Mouse (Mus musculus): ENCODE measurements around the gene Pank1. TPM values are rescaled to one million over a fixed set of nuclear protein-coding genes. Genes with fewer than 3 reads are reported as not detected.
A peak's percentile ranks its signal among the peaks of the same experiment; 100 is the strongest.

Gene Pank1
- total RNA-seq, 2 experiments from 2014 or later: 15.7 to 17.0 TPM

DNA sequence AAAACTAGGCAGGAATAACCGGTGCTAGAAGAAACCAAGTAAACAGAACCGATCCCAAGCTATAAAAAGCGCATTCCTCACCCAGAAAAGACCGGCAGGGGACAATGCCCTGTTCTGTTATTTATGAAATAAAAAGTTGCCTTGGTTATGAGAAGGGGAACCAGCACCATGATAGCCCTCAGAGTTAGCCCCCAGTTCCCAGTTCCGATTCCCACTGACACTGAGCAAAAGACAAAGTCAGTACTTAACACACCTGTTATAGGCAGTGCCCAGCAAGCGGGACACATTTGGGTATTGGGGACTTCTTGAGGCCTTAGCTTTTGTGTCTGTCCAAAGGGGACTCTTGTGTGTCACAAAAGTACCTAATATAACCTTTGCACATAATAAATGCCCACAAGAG lies 369 bp upstream of the Pank1 start:
- DNase-seq: no peak

GRCm38 (mm10) chr19:34877898-34878602 lies 1.2 kb downstream of the Pank1 start:
- peak; percentile 87 for DNase-seq

- DNase-seq: no peak
These were observed 2.6 kb downstream of the Pank1 start for GRCm38 (mm10) chr19:34876676-34877075.

DNA sequence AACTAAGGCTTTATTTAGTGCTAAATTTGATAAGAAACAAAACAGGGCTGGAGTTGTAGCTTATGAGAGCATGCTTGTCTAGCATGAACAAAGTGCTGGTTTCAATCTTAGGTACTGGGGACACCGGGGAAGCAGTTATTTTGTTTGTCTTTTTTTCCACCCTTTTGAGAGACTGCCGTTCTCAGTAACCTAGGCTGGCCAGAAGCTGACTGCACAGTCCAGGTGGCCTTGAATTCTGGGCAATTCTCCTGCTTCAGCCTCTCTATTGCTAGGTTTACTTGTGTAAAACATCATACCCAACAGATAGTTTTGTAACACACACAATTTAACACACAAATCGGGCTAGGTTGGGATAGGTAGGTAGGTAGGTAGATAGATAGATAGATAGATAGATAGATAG lies 9.9 kb downstream of the Pank1 start:
- no peak for DNase-seq

GRCm38 (mm10) chr19:34868093-34868741 lies 11.0 kb downstream of the Pank1 start:
- no peak for DNase-seq

DNA sequence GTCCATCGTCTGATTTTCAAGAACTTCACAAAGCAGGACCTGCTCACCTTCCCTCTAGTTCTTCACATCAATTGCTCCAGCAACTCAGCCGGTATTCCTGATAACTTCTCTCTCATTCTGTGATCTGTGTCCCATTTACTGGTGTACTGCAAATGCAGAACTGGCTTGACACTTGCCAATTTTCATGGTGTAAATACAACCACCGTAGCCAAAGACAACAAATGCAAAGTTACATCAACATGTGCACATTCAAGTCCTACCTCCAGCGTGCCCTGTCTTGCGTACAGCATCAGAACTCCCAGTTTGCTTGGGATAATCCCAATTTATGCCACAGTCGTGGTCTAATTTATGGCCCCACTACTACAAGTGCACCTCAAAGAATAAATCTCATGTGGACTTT lies 15.5 kb downstream of the Pank1 start:
- DNase-seq: no peak

DNA sequence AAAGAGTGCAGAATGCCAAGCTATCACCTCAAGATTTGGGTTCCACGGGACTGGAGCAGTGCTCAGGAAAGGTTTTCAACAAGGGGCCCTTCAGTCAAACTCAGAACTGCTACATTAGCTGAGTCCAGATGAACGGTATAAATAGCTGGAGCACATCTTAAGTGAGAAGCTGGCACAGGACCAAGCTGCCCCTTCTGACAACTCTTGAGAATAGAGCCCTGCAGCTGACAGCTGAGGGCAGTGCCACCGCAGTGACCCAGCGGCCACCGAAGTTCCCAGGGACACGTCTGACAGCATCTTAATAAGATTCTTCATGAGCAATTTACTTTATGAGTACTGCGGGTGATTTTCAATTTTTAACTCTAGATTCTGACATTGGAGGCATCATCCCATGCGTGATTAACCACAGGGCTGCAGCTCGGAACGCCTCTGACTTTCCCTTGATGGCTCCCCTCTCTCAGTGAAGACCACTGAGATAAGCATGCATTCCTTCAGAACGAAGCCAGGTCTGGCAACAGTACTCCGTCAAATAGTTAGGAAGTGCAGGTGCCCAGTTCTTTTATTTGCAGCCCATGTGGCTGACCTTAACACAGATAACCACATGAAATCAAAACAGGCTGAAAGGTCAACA lies 23.1 kb downstream of the Pank1 start:
- peak; percentile 15 for DNase-seq

GRCm38 (mm10) chr19:34851161-34851560 lies 28.1 kb downstream of the Pank1 start:
- no peak for DNase-seq

- peak; percentile 34 for DNase-seq
These were observed 29.8 kb downstream of the Pank1 start for GRCm38 (mm10) chr19:34849426-34849825.

DNA sequence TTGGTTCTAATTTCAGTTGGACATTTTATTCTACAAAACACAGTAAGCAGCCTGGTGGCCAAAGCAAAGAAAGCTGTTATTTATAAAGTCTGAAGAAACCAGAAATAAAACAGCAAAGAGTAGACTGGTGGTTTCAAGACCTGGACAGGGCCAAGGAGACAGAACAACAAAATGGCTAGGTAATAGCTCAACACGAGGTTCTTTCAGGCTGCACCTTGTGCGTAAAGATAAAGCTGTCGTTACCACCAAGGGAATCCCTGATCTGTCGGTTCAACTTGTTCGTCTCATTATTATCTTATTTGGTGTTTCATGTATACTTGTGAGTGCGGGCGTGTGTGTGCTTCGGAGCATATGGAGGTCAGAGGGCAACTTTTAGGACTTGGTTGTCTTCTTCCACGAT lies 31.1 kb downstream of the Pank1 start:
- DNase-seq: no peak

GRCm38 (mm10) chr19:34847103-34847502 lies 32.2 kb downstream of the Pank1 start:
- DNase-seq: no peak

- DNase-seq: no peak
These were observed 32.7 kb downstream of the Pank1 start for GRCm38 (mm10) chr19:34846508-34847038.

GRCm38 (mm10) chr19:34846005-34846404 lies 33.2 kb downstream of the Pank1 start:
- no peak for DNase-seq

GRCm38 (mm10) chr19:34845331-34845730 lies 33.9 kb downstream of the Pank1 start:
- no peak for DNase-seq

- DNase-seq: no peak
These were observed 34.5 kb downstream of the Pank1 start for GRCm38 (mm10) chr19:34844760-34845159.

- no peak for DNase-seq
These were observed 35.2 kb downstream of the Pank1 start for GRCm38 (mm10) chr19:34844047-34844446.

DNA sequence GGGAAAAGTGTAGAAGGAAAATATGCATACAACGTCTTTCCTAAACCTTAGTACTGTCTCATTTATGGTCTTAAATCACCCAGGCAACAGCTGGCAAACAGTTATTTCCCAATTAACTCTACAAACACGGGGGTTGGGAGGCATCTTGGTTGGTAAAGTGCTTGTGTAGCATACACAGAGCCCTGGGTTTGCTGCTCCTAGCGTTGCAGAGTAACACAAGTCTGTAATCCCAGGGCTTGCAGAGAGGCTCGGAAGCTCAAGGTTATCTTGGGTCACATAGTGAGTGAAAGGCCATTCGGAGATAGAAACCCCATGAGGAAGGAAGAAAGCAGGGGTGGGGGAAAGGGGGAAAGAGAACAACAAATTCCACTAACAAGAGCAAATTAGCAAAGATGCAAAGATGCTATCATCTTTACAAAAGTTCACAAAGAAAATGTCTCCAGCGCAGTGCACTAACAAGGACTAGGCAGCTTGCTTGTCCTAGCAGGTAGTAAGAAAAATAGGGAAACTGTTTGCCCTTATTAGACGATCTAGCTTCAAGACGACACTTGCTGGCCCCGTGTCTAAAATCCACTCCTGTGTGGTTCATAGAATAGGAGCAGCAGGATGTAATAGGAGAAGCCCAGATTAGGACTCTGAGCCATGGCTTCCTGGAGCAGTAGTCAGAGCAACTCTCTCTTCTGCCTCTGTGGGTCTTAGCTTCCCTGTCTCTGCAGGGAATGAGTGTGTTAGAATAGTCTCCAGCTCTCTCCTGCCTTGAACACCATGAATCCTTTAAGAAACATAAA lies 37.3 kb downstream of the Pank1 start:
- no peak for DNase-seq

DNA sequence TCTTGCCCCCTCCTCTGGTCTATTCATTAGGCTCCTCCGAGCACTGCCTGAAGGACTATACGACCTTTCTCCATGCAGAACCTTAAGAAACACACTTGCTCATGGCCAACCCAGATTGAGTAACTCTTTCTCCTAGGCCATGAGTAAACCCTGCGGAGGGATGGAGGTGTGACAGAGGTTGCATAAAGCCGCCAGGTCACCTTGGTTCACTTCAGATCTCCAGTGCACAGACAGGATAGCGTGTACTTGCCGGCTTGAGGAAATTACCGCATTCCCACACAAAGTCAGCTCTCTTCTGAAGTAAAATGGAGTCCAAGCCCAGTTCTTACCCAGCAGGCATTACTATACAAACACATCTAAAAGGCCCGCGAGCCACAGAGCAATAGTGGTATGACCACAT lies 40.6 kb downstream of the Pank1 start:
- DNase-seq: no peak

GRCm38 (mm10) chr19:34831702-34832101 lies 47.6 kb downstream of the Pank1 start:
- no peak for DNase-seq

DNA sequence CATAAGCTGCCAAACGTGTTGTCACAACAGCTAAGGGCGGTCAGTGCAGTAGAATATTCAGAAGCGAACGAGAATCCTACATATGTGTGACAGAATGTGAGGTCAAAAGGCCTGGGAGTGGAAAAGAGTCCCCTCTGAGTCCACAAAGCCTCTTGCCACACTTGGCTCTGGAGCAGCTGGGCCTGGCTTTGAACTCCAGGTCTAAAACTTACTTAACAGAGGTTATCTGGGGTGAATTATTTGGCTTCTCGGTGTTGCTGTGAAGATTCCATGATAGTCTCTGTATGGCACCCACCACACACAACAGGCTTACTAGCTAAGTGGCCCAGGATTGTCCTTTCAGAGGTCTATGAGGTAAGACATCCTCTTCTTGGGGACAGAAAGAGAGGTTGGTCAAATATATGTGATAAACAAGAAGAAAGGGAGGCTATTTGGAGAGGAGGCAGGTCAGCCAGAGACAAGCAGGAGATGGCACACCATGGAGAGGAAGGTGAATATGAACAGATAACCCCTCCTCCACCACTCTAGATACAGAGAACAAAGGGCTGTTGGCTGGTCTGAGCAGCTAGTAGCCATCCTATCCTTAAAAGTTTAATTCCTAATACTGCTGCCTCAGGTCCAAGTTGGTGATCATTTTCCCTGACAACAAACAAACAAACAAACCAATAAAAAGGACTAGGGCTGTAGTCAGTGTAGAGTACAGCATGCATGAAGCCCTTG lies 51.2 kb downstream of the Pank1 start:
- DNase-seq: no peak

DNA sequence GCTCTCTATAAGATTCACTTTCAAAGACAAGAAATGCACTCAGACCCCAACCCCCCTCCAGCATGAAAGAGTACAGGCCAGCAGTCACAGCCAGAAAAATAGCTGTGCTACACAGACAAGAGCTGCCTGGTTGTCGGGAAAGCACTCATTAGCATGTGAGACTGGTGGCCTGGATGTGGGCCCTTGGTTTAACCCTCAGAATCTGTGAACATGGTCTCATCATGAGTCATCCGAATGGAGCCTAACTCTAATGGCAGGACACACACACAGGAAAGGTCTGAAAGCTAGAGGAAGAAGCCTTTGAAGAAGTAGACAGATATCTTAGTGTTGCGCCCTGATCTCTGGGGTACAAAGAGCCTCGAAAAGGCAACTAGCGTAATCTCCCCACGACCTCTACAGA lies 51.8 kb downstream of the Pank1 start:
- no peak for DNase-seq
